Mouse (Mus musculus): ENCODE data around the gene 4921507P07Rik.
"Not testable (repeated sequence)": the region's sequence is repeated elsewhere in the genome, so short reads cannot be mapped to it uniquely, and the experiment has no call there.

The 4921507P07Rik gene

GRCm38 (mm10) chr6:50596301-50597211, at the start of gene 4921507P07Rik:
4921507P07Rik (minus strand) TSS chr6:50596632.
- peak; percentile 98 for DNase-seq

- peak; percentile 49 for DNase-seq
Observed at GRCm38 (mm10) chr6:50644701-50645100, 48.3 kb upstream of the 4921507P07Rik start.

DNA sequence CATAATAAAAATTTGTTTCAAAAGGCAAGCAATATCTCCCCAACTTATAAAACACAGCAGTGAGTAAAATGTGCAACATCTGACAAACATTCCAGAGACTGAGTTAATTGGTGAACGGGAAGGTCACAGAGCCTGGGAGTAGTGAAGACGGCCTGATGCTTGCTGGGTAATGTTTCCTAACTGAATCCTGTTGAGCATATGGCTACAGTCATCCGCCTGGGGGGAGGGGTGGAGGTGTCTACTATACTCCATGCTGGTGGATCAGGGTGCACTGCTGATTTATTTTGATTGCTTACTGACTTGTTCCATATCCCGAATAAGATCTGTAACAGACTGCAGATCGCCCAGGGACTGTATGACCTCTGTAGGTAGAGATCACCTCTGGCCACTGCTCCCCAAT, 45.5 kb upstream of the 4921507P07Rik start:
- no peak for DNase-seq

- DNase-seq = peak; percentile 43
Observed at GRCm38 (mm10) chr6:50640377-50640776, 43.9 kb upstream of the 4921507P07Rik start.

- peak; percentile 22 for DNase-seq
Observed at GRCm38 (mm10) chr6:50639656-50640055, 43.2 kb upstream of the 4921507P07Rik start.

DNA sequence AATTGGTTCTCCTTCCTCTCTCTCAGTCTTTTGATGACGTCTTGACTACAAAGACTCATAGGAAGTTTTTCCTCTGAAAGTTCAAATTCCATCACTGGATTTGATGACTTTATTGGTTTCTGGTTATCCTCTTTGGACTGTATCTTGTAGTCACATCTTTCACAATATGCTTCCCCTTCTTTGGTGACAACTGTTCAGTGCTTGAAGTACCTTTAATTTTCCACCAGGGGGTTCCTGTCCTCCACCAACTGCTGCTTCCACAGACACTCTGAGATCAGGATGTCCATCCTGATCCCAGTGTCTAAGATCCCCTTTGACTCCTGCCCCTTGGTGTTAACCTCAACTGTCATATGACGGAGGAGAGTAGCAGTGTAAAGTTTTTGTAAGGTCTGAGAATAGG, 29.7 kb upstream of the 4921507P07Rik start:
- not testable (repeated sequence) for DNase-seq

DNA sequence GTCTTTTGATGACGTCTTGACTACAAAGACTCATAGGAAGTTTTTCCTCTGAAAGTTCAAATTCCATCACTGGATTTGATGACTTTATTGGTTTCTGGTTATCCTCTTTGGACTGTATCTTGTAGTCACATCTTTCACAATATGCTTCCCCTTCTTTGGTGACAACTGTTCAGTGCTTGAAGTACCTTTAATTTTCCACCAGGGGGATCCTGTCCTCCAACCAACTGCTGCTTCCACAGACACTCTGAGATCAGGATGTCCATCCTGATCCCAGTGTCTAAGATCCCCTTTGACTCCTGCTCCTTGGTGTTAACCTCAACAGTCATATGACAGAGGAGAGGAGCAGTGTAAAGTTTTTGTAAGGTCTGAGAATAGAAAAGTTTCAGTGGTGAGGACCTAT, 21.8 kb upstream of the 4921507P07Rik start:
- DNase-seq = not testable (repeated sequence)

- DNase-seq = peak; percentile 58
Observed at GRCm38 (mm10) chr6:50601620-50602019, 5.2 kb upstream of the 4921507P07Rik start.

- peak; percentile 74 for DNase-seq
Observed at GRCm38 (mm10) chr6:50598560-50598959, 2.1 kb upstream of the 4921507P07Rik start.

- no peak for DNase-seq
Observed at GRCm38 (mm10) chr6:50594372-50594771, 2.1 kb downstream of the 4921507P07Rik start.

GRCm38 (mm10) chr6:50593334-50593845, 3.0 kb downstream of the 4921507P07Rik start:
- DNase-seq = no peak

- DNase-seq = no peak
Observed at GRCm38 (mm10) chr6:50590234-50590633, 6.2 kb downstream of the 4921507P07Rik start.

GRCm38 (mm10) chr6:50588251-50588650, 8.2 kb downstream of the 4921507P07Rik start:
- DNase-seq = peak; percentile 77

GRCm38 (mm10) chr6:50587412-50587811, 9.0 kb downstream of the 4921507P07Rik start:
- no peak for DNase-seq

DNA sequence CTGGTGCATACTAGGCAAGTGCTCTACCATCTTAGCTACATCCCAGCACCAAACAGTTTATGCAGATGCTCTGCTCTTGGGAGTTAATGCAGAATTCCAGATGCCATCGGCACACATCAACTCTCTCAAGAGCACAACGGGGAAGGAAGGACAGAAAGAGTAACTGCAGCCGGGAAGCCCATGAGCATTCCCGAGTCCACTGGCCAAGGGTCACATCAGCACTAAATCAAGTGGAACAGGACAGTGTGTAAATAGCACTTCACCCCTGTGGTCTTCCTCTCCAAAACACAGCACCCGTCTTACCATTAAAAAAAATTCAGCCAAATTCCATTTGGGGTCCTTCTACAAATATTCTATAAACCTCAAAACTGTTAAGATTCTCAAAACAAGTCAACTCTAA, 10.1 kb downstream of the 4921507P07Rik start:
- DNase-seq = no peak

DNA sequence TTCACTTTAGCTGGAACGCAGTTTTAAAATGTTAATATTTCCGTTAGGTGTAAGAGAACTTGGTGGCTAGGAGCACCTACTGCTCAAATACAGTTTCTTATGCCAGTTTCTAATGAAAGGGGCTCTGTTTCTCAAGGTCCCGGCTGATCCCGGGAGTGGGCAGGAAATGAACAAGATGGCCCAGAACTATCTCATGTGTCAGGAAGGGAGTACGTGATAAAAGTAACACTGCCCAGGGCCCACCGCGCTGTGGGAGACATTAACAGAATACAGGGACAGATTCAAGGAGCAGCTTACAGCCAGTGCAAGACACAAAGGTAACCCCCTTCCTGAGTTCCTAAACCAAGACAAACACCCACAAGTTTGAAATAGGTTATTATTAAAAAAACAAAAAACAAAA, 10.7 kb downstream of the 4921507P07Rik start:
- DNase-seq = no peak

GRCm38 (mm10) chr6:50571661-50572060, 24.8 kb downstream of the 4921507P07Rik start:
- no peak for DNase-seq

GRCm38 (mm10) chr6:50566997-50567255, 29.5 kb downstream of the 4921507P07Rik start:
- no peak for DNase-seq

- peak; percentile 100 for DNase-seq
Observed at GRCm38 (mm10) chr6:50566141-50566996, 30.1 kb downstream of the 4921507P07Rik start, which contains the start of gene Cycs. Cycs (minus strand) TSS chr6:50566538.

GRCm38 (mm10) chr6:50563651-50564050, 32.8 kb downstream of the 4921507P07Rik start:
- no peak for DNase-seq

DNA sequence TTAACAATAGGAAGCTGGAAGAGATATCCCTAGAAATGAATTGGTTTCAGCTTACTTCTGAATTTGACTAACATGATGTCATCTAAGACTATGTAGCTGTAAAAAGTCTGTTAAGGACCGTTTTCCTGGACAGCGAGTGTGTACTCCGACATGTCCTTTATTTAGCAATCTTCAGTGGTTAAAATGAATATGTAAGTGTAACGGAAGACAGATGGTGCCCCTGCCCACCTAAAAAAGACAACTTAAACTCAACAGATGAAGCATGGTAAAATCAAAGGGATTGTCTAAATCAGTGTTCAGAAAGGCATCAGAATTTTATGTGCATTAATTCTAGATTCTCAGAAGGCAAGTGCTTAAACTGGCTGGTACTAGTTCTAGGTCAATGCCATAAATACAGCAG, 34.0 kb downstream of the 4921507P07Rik start:
- no peak for DNase-seq

GRCm38 (mm10) chr6:50560776-50561175, 35.7 kb downstream of the 4921507P07Rik start:
- DNase-seq = no peak

- no peak for DNase-seq
Observed at GRCm38 (mm10) chr6:50558877-50559276, 37.6 kb downstream of the 4921507P07Rik start.

DNA sequence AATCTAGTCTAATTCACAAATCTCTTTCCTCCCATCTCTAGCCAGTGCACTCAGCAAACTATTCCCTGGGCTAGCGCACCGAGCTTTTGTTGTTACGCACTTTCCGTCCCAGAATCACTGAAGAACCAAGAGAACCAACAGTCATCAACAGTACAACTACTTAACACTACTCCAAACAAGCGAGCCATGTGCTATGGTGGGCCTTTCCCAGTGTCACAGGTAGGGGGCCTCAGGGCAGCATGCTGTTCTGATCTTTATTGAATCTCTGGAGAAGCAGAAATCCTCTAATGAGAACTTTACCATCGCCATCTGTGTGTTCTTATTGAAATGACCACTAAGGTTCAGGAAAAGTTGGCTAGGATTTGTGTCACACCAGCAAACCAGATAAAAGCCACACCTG, 38.9 kb downstream of the 4921507P07Rik start:
- DNase-seq = no peak
